Mouse (Mus musculus) limb, embryonic 14.5 days (tissue): ENCODE measurements around the gene Tmem199. TPM values are rescaled to one million over a fixed set of nuclear protein-coding genes. Genes with fewer than 3 reads are reported as not detected.

Experiments
- ATAC-seq: fragments of 200-750 bp; cut with Nextera tagmentation; 2 replicates; pipeline ENCODE4 v1.8.0; 2017; ENCODE audit warnings: low read depth, moderate number of reproducible peaks, moderate TSS enrichment; ENCODE audit not compliant: low FRiP score
- DNase-seq: peaks from one replicate; pipeline ENCODE4 v3.0.0-alpha.2; 2015; ENCODE audit warnings: low spot score
- H3K27ac ChIP-seq: fragments of 300-500 bp; sonication (generic); replicated peaks from 2 replicates; pipeline ENCODE4 v1.5.1; 2014; ENCODE audit warnings: low read depth, mild to moderate bottlenecking, low read length, moderate library complexity, mixed read lengths
- H3K27me3 ChIP-seq: fragments of 300-500 bp; sonication (generic); 2 replicates; pipeline ENCODE4 v1.6.1; 2014; ENCODE audit warnings: low read length, mixed read lengths; ENCODE audit not compliant: control insufficient read depth, insufficient read depth
- H3K36me3 ChIP-seq: fragments of 300-500 bp; sonication (generic); 2 replicates; pipeline ENCODE4 v1.6.1; 2014; ENCODE audit warnings: mild to moderate bottlenecking, low read length, moderate library complexity, mixed read lengths; ENCODE audit not compliant: control insufficient read depth, insufficient read depth
- H3K4me1 ChIP-seq: fragments of 300-500 bp; sonication (generic); 2 replicates; pipeline ENCODE4 v1.6.1; 2014; ENCODE audit warnings: antibody characterized with exemption, low read length, mixed read lengths; ENCODE audit not compliant: control insufficient read depth, insufficient read depth
- H3K4me2 ChIP-seq: fragments of 300-500 bp; sonication (generic); replicated peaks from 2 replicates; pipeline ENCODE4 v1.6.1; 2014; ENCODE audit warnings: low read depth, mild to moderate bottlenecking, low read length, moderate library complexity; ENCODE audit not compliant: severe bottlenecking
- H3K4me3 ChIP-seq: fragments of 300-500 bp; sonication (generic); replicated peaks from 2 replicates; pipeline ENCODE4 v1.5.1; 2014; ENCODE audit warnings: low read length
- H3K9ac ChIP-seq: fragments of 300-500 bp; sonication (generic); 2 replicates; pipeline ENCODE4 v1.6.1; 2014; ENCODE audit warnings: mild to moderate bottlenecking, low read depth, low read length, moderate library complexity; ENCODE audit not compliant: severe bottlenecking
- H3K9me3 ChIP-seq: fragments of 300-500 bp; sonication (generic); 2 replicates; pipeline ENCODE4 v1.6.1; 2016; ENCODE audit warnings: low read length; ENCODE audit not compliant: control insufficient read depth
- POLR2A ChIP-seq: fragments of 200-500 bp; IDR thresholded peaks from 2 replicates; pipeline ENCODE4 v1.8.0; 2012; ENCODE audit warnings: inconsistent platforms, mild to moderate bottlenecking, moderate library complexity, borderline replicate concordance; ENCODE audit not compliant: insufficient read depth, insufficient read length; ENCODE audit errors: extremely low read depth
- WGBS: fragments of 180-500 bp; shearing (Covaris S2); extraction: QIAGEN DNeasy Blood & Tissue Kit; methylation state at CpG from one replicate; pipeline ENCODE4 v1.1.7; 2014; 5-methylcytosine and 5-hydroxymethylcytosine counted together
- polyA plus RNA-seq, 2 experiments: library from polyadenylated mRNA; depleted of rRNA in 1 of 2; stranded (reverse) in 1 of 2; unstranded in 1 of 2; fragments of >200 nt; fragmentation: Nextera tagmentation in 1 of 2; extraction: Ambion mirVana in 1 of 2; gene quantifications; 2 replicates each; pipeline versions ENCODE4 v1.2.1 to v1.2.3; 2012 to 2014

Gene Tmem199
- polyA plus RNA-seq, 2 experiments: 39.8 to 40.1 TPM

DNA sequence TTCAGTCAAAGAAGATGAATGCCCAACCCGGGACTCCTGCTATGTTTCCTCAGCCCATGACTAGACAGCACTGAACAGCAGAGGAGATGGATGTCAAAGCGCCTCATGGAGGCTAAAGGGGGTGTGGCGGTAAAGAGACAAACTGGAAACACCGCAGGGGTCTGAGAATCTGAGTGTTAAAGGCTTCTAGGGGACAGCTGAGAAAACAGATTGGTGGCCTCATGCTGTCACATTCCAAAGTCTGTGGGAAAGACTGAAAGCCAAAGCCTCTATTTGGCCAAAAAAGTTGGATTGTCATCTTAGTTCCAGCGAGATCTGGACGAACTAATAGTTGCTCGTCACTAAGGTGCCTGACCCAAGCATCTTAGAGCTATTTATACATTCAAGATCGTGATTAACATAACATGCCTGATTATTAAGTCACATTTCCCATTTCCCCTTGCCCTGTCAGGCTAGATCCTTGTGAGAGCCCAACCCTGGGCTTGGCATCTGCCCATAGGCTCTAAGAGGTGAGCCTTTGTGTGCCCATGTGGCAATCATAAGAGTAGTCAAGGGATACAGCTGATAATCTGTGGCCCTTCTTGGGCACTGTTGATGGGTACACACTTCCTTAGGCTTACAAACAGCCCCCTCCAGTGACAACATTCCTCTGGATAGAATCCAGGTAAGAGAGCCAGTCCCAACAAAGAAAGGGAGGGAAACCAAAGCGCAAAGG lies 11.4 kb upstream of the Tmem199 start:
- no peak for ATAC-seq
- Histone ChIP-seq H3K9me3 (no peaks in the 10 kb centered on the region), H3K36me3 (peaks cover 97% of the 10 kb centered on the region), H3K27me3 (no peaks in the 10 kb centered on the region), H3K4me1 (no peaks in the 10 kb centered on the region), H3K9ac (no peak overlapping the region), H3K4me3 (no peak overlapping the region), H3K27ac (no peak overlapping the region), H3K4me2 (no peak overlapping the region)
- no peak for TF ChIP-seq POLR2A
- DNase-seq: no peak
- 91% methylated on average over 9 of the region's 9 CpGs for WGBS

DNA sequence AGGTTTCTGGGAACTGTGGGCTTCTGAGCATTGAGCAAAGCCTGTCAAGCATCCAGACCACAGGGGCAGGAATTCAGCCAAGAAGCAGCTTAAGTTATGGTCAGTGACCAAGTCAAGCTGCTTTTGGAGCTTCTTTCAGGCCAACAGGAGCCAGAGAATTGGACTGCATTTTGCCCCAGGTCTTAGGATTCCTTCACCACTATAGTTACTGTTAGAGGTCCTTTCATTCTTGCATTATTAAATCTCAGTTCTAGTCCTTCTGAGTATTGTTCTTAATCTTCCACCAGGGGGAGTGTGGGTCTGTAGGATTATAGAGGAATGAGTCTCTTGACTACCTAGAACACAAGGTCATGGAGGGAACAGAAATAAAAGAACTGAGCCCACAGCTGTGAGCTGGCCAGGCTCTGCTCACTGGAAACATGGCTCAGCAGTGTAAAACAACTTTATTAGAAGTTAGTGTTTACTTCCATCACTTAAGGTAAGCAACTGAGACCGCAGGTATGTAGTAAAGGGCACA lies 10.6 kb upstream of the Tmem199 start:
- no peak overlapping the region for H3K27ac ChIP-seq
- no peak for TF ChIP-seq POLR2A
- no peak for DNase-seq
- H3K4me2 ChIP-seq: no peak overlapping the region
- H3K9me3 ChIP-seq: no peaks in the 10 kb centered on the region
- no peaks in the 10 kb centered on the region for H3K27me3 ChIP-seq
- no peak overlapping the region for H3K9ac ChIP-seq
- WGBS: 86% methylated on average over 1 of the region's 1 CpGs
- no peaks in the 10 kb centered on the region for H3K4me1 ChIP-seq
- H3K4me3 ChIP-seq: no peak overlapping the region
- ATAC-seq: no peak
- H3K36me3 ChIP-seq: peaks cover 99% of the 10 kb centered on the region

DNA sequence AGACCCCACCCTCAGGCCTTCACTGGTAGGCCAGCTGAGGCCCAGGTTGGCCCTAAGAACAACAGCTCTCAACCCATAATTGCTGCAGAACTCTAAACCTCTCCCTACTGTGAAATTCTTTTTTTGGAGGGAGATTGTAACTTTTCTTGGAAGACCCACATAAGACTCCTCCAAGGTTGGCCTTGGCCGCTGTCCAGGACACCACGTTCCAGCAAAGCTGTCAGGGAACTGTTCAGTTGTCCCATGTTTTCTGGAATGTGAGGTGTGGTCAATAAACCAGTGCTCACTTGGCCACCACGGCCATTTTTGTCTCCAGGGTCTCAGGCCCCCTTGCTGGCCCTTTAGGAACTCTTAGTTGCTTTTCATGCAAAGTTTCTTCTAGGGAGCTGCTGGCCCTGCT lies 9.9 kb upstream of the Tmem199 start:
- DNase-seq: no peak
- Histone ChIP-seq H3K4me3 (no peak overlapping the region), H3K4me2 (no peak overlapping the region), H3K9ac (no peak overlapping the region), H3K27me3 (no peaks in the 10 kb centered on the region), H3K4me1 (no peaks in the 10 kb centered on the region), H3K9me3 (no peaks in the 10 kb centered on the region), H3K27ac (no peak overlapping the region), H3K36me3 (peaks cover 94% of the 10 kb centered on the region)
- no peak for TF ChIP-seq POLR2A
- 83% methylated on average over 3 of the region's 3 CpGs for WGBS
- no peak for ATAC-seq

DNA sequence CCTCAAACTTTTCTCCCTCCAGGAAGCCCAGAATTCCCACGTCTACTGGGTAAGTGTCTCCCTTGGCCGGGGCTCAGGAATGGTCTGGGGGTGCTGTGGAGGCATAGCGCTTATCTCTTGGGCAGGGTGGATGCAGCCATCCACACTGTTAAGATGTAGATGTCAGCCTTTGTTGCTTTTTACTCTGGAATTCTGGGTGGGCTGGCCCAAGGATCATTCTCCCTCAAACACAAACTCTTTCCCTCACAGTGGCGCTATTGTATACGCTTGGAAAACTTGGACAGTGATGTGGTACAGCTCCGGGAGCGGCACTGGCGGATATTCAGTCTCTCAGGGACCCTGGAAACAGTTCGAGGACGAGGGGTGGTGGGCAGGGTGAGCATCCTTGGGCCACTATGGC lies 7.0 kb upstream of the Tmem199 start:
- peaks cover 93% of the 10 kb centered on the region for H3K36me3 ChIP-seq
- WGBS: 94% methylated on average over 10 of the region's 10 CpGs

DNA sequence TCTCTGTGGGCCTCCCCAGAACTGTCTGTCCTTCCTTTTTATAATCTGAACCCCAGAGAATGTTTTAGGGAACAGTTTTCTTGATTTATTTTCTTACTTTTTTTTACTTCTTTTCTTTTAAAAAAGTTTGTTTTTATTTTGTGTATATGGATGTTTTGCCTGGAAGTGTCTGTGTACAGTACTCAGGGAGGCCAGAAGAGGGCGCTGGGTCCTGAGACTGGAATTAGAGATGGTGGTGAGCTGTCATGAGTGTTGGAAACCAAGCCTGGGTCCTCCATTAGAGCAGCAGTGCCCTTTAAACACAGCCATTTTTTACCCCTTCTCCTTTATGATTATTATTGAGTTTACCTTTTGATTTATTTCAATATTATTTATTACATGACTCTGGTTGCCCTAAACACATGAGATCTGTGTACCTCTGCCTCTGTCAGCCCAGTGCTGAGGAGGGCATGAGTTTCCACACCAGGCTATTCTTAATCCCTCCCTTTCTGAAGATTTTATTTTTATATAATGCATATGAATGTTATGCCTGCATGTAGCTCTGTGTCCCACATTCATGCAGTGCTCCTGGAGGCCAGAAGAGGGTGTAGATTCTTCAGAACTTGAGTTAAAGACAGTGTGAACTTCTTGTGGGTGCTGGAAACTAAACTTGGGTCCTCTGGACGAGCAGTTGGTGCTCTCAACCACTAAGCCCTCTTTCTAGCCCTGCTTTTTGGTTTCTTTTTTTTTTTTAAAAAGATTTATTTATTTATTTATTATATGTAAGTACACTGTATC lies 3.8 kb upstream of the Tmem199 start:
- H3K27ac ChIP-seq: no peak overlapping the region
- H3K4me2 ChIP-seq: no peak overlapping the region
- H3K9me3 ChIP-seq: no peaks in the 10 kb centered on the region
- no peak for TF ChIP-seq POLR2A
- H3K4me1 ChIP-seq: peaks cover 5% of the 10 kb centered on the region
- H3K9ac ChIP-seq: no peak overlapping the region
- no peaks in the 10 kb centered on the region for H3K27me3 ChIP-seq
- no peak overlapping the region for H3K4me3 ChIP-seq
- ATAC-seq (no peak), DNase-seq (no peak)
- peaks cover 65% of the 10 kb centered on the region for H3K36me3 ChIP-seq
- 64% methylated on average over 2 of the region's 2 CpGs for WGBS

More for the DNA sequence above, 7.0 kb upstream of the Tmem199 start:
- Histone ChIP-seq H3K27me3 (no peaks in the 10 kb centered on the region), H3K9ac (no peak overlapping the region), H3K4me1 (no peaks in the 10 kb centered on the region), H3K9me3 (no peaks in the 10 kb centered on the region), H3K4me2 (no peak overlapping the region), H3K4me3 (no peak overlapping the region), H3K27ac (no peak overlapping the region)
- ATAC-seq: no peak
- TF ChIP-seq POLR2A: no peak
- no peak for DNase-seq
